ENCODE assay signal across 29 mouse cellular contexts in genomic region chr15:96827931-96828330, GRCm38 (mm10).
DNase-seq lines count a peak whose midpoint lies in the region; ATAC-seq and TF ChIP-seq lines count a peak whose summit lies in the region.
"Had no signal": no experiment of that assay in that cellular context is flagged by ENCODE, and none has a peak within 500 bp of the region (broad histone marks: within the 10 kb centered on the region; RNA-seq: fewer than 3 reads in every experiment).

No protein-coding gene starts in this region.

- no peak for ATAC-seq in heart, embryonic 13.5 days (ENCODE audit: extremely low read depth, insufficient number of reproducible peaks, low FRiP score, low TSS enrichment)
- ATAC-seq in midbrain, postnatal 0 days (ENCODE audit: low FRiP score), result no peak
- ATAC-seq: CD4-positive, CD25-positive, alpha-beta regulatory T cell, adult 4 months; forebrain, embryonic 14.5 days; Patski had no signal

- no peak for TF ChIP-seq CTCF in midbrain, postnatal 0 days (IDR thresholded peaks at IDR 0.05)

- WGBS in heart, embryonic 13.5 days, result 73% methylated on average over 8 of the region's 8 CpGs
- 81% methylated on average over 8 of the region's 8 CpGs for WGBS in midbrain, postnatal 0 days

- H3K27ac ChIP-seq in heart, embryonic 13.5 days (replicated peaks), result no peak overlapping the region
- no peak overlapping the region for H3K27ac ChIP-seq in midbrain, postnatal 0 days (ENCODE audit: low read depth, low read length)
- H3K27ac ChIP-seq: embryonic facial prominence, embryonic 13.5 days; embryonic facial prominence, embryonic 15.5 days; forebrain, embryonic 10.5 days; forebrain, embryonic 12.5 days had no signal

- no peaks in the 10 kb centered on the region for H3K9me3 ChIP-seq in heart, embryonic 13.5 days
- H3K9me3 ChIP-seq in midbrain, postnatal 0 days (ENCODE audit: low read length), result no peaks in the 10 kb centered on the region
- H3K9me3 ChIP-seq: embryonic facial prominence, embryonic 13.5 days; embryonic facial prominence, embryonic 15.5 days; forebrain, embryonic 10.5 days; forebrain, embryonic 12.5 days had no signal

- H3K36me3 ChIP-seq in heart, embryonic 13.5 days, result no peaks in the 10 kb centered on the region
- H3K36me3 ChIP-seq in midbrain, postnatal 0 days (ENCODE audit: insufficient read depth, low read length), result no peaks in the 10 kb centered on the region
- H3K36me3 ChIP-seq: embryonic facial prominence, embryonic 13.5 days; embryonic facial prominence, embryonic 15.5 days; forebrain, embryonic 10.5 days; forebrain, embryonic 12.5 days; G1E had no signal

- peak; percentile 64 for DNase-seq in heart, adult 11 months
- no peak for DNase-seq in heart, postnatal 36 days
- no peak for DNase-seq in heart, postnatal 4 days
- peak; percentile 40 for DNase-seq in lung, postnatal 10 days
- DNase-seq in lung, postnatal 25 days (ENCODE audit: low spot score), result no peak
- DNase-seq in T-cell, adult 2 months (ENCODE audit: low spot score), result peak; percentile 2
- DNase-seq in midbrain, postnatal 0 days (ENCODE audit: low spot score), result no peak
- DNase-seq: adrenal gland, adult 2 months; adrenal gland, postnatal 10 days; adrenal gland, postnatal 25 days; B cell, adult 2 months; cerebellum, adult 11 months; cerebellum, adult 18-20 months; cerebellum, adult 8-10 months; cerebellum, adult 9-11 months; cerebellum, postnatal 14 days; cerebellum, postnatal 36 days; embryo, embryonic 11 days had no signal

- no peak overlapping the region for H3K4me2 ChIP-seq in heart, embryonic 13.5 days
- H3K4me2 ChIP-seq in midbrain, postnatal 0 days (ENCODE audit: low read depth, low read length, poor library complexity, severe bottlenecking), result no peak overlapping the region
- H3K4me2 ChIP-seq: embryonic facial prominence, embryonic 13.5 days; embryonic facial prominence, embryonic 15.5 days; forebrain, embryonic 12.5 days had no signal

- intact Hi-C loops in heart, postnatal 36 days (cut with DNase I), result no loop called here

- 0 out of 2 replicates have a peak overlapping the region, but pooled peaks have one; percentile 3 for H3K9ac ChIP-seq in heart, embryonic 13.5 days
- no peak overlapping the region for H3K9ac ChIP-seq in midbrain, postnatal 0 days (replicated peaks; ENCODE audit: low read length, poor library complexity, severe bottlenecking)
- H3K9ac ChIP-seq: embryonic facial prominence, embryonic 13.5 days; embryonic facial prominence, embryonic 15.5 days; forebrain, embryonic 12.5 days had no signal

- no peaks in the 10 kb centered on the region for H3K27me3 ChIP-seq in heart, embryonic 13.5 days (replicated peaks)
- no peaks in the 10 kb centered on the region for H3K27me3 ChIP-seq in midbrain, postnatal 0 days (ENCODE audit: insufficient read depth, low read length)
- H3K27me3 ChIP-seq: CH12.LX; embryonic facial prominence, embryonic 13.5 days; embryonic facial prominence, embryonic 15.5 days; forebrain, embryonic 12.5 days; Patski had no signal

- H3K4me3 ChIP-seq in heart, embryonic 13.5 days, result no peak overlapping the region
- H3K4me3 ChIP-seq in midbrain, postnatal 0 days (ENCODE audit: low read depth, low read length), result no peak overlapping the region
- H3K4me3 ChIP-seq: embryonic facial prominence, embryonic 13.5 days; embryonic facial prominence, embryonic 15.5 days; erythroblast, embryonic 14.5 days; forebrain, embryonic 10.5 days; forebrain, embryonic 12.5 days had no signal

- peaks cover 18% of the 10 kb centered on the region for H3K4me1 ChIP-seq in heart, embryonic 13.5 days
- no peaks in the 10 kb centered on the region for H3K4me1 ChIP-seq in midbrain, postnatal 0 days (ENCODE audit: insufficient read depth, low read length)
- H3K4me1 ChIP-seq: forebrain, embryonic 10.5 days; forebrain, embryonic 12.5 days had no signal

Comparison
In these comparisons a context has a peak if more than half of its experiments do, and no peak if none do; other contexts are left out.
1. DNase-seq: peak in heart, adult 11 months (single experiment), lung, postnatal 10 days (single experiment) and T-cell, adult 2 months (single experiment); none in heart, postnatal 36 days (0 of 2), heart, postnatal 4 days (single experiment), lung, postnatal 25 days (single experiment) and midbrain, postnatal 0 days (single experiment).